Mouse (Mus musculus): ENCODE results near the gene Gm30191.

- no peak for TF ChIP-seq POLR2A (IDR thresholded peaks at IDR 0.05; ENCODE audit: extremely low read depth, insufficient read depth, low read length)
- no peak for TF ChIP-seq CTCF (IDR thresholded peaks at IDR 0.05; ENCODE audit: low read depth, low read length)
Observed at GRCm38 (mm10) chr4:134202904-134203303, 43.8 kb upstream of the Gm30191 start, which contains the start of gene Gm7534.

All from liver, adult 2 months (tissue).